Mouse (Mus musculus) urinary bladder, postnatal 4 days (tissue): Measurements from ENCODE around the gene Ttc28.
"Not testable (repeated sequence)": the region's sequence is repeated elsewhere in the genome, so short reads cannot be mapped to it uniquely, and the experiment has no call there.

ENCODE experiments used
- DNase-seq, 2 experiments: peaks; one replicate each; pipeline ENCODE4 v3.0.0; 2021 to 2022; ENCODE audit warnings: low spot score in 2 of 2

The Ttc28 gene

GRCm38 (mm10) chr5:111235131-111235530 lies 355.5 kb downstream of the Ttc28 start:
- no peak for DNase-seq

- DNase-seq, result no peak
Observed at GRCm38 (mm10) chr5:111237176-111237636, 357.6 kb downstream of the Ttc28 start.

- DNase-seq, result no peak
Observed at GRCm38 (mm10) chr5:111239223-111239622, 359.6 kb downstream of the Ttc28 start.

- DNase-seq, result no peak
Observed at GRCm38 (mm10) chr5:111243447-111244040, 363.9 kb downstream of the Ttc28 start.

- no peak for DNase-seq
Observed at GRCm38 (mm10) chr5:111244061-111244460, 364.5 kb downstream of the Ttc28 start.

DNA sequence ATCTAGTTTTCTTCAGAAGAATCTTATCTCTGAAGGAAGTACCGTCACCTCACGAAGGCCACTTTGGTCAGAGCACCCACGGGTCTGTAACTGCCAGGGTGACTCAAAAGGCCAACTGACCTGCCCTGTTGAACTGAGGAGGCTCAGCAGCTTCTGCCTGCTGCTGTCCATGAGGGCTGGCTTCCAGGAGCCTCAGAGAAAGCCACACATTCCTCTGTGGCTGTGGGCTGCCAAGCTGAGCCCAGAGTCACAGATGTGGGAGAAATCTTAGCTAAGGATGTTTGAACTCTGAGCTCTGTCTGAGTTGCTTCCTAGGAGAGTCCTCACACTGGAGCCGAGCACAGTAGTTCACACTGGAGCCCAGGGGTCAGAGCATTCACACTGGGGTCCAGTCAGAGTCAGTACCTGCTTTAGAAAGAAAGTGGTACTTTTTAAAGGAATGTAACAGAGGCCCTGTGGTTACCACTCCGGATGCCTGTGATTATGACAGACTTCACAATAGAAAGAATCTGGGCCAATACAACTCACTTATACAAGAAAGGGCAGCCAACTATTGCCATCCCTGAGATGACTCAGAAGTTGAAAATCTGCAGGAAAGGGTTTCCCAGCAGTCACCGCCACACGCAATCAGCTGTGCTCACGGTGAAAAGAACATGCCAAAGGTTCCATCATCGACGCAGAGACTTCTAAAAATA lies 368.1 kb downstream of the Ttc28 start:
- DNase-seq, result no peak

DNA sequence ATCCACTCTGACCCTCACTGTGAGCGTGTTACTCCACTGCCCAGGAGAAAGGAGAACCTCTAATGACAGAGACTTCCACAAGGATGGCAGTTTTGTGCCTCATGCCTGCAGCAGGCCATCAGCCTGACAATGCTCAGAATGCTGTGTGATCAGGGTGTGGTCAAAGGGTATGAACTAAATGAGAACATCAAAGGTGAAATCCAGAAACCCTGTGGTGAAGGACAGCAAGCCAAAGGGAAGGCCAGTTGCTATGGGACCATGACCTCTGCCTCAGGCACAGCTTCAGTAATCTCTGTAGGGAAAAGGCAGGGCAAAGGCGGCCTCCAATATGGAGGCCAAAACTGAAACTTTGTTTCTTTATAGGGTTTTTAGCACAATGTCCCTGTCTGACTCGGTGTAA lies 372.5 kb downstream of the Ttc28 start:
- DNase-seq, result no peak

GRCm38 (mm10) chr5:111254362-111254761 lies 374.8 kb downstream of the Ttc28 start:
- no peak for DNase-seq

GRCm38 (mm10) chr5:111254781-111255180 lies 375.2 kb downstream of the Ttc28 start:
- DNase-seq, result no peak

DNA sequence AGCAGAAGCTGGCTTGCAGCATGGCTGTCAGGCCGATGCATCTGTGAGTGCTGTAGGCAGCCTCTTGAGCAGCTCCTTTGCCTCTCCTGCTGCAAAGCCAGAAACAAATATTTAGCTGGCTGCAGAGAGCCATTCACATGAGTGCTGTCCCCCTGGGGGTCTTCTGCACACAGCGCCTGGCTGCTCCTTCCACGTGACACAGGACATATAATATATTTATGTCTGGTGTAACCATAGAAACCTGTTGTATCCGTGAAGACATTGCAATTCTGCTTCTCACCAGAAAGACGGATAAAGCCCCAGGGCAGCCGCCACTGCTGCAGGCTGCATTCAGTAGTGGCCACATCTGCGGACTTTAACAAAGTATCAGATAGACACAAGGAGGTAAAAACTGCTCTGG lies 376.6 kb downstream of the Ttc28 start:
- DNase-seq, result no peak

- peak; percentile 42 to 73 for DNase-seq
Observed at GRCm38 (mm10) chr5:111257127-111257526, 377.5 kb downstream of the Ttc28 start.

- DNase-seq, result not testable (repeated sequence)
Observed at GRCm38 (mm10) chr5:111261162-111261561, 381.6 kb downstream of the Ttc28 start.

DNA sequence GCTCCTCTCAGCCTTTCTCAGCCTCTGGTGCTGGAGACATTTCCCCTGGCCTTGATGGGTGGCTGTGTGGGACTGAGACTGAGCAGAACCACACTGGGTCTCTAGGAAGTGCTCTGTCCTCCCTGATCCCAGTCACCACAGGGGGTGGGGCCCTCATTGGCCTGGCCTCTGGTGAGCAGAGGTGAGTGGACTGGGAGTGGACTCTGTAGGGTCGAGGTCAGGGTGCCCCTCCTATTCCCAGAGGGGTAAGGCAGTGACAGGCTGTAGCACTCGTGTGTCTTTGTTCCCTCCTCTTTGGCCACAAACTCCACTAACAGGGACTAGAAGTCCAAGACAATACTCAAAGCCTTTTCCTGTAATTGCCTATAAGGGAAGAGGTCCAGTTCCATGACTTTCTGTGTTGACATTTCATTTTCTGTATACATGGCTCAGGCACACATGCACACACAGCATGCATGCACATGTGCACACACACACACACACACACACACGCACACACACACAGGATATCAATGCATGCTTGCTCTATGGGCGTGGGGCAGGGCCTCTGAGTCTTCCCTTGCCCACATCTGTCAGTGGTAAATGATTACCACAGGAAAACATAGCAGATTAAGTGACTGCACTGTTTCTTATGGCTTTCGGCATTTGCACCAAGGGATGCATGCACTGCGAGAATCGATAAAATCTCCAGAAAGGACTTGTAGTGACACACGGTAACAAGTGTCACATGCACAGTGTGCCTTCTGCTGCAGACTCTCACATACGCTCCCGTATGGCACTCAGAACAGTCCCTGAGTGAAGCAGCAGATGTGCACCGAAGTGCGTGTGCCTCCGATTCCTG lies 382.4 kb downstream of the Ttc28 start:
- DNase-seq, result no peak

DNA sequence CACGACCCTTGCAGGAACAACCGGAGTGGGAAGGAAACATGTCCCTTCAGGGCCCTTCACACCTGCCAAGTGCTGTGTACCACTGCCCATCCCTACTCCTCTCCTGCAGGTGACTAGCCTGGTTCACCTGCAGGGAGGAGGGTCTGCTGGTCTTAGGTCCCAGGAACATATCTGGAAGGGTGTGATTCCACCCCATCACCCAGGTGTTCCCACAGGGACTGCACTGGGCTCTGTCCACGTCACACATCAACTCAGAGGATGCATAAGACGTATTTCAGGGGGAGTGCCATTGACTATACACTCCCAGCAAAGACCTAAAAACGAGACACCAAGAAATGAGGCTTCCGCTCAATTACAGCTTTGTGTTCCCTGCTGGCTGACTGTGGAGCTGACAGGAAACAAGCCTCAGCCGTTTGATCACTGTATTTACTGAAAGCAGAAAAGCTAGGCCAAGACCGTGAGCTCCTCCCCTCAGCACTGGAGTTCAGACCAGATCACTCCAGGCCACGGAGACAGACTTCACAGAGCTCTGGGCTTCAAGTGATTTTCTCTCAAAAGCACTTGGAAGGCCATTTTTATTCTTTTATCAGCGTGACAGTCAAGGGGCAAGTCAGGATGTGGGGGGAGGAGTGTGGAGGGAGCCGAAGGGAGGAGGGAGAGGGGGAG lies 383.1 kb downstream of the Ttc28 start:
- DNase-seq, result no peak

DNA sequence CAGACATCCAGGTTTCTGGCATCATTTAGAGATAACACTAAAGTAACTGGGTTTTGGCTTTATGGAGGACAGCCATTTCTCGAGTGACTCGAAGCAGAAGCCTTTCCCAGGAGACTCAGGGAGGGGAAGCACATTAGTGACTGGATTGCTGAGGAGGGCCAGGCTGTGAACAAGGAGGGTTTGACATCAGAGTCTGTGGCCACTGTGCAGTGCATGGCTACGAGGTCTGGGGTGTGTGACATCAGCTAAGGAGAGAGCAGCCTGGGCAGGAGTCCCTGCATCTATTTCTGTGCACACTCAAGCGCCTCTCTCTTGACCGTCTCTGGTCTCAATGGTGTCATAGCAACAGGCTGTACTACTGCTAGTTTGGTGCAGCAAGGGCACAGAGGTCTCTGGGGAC lies 383.8 kb downstream of the Ttc28 start:
- DNase-seq, result no peak

- DNase-seq, result no peak
Observed at GRCm38 (mm10) chr5:111264488-111264887, 384.9 kb downstream of the Ttc28 start.

GRCm38 (mm10) chr5:111266658-111267057 lies 387.1 kb downstream of the Ttc28 start:
- DNase-seq, result no peak

DNA sequence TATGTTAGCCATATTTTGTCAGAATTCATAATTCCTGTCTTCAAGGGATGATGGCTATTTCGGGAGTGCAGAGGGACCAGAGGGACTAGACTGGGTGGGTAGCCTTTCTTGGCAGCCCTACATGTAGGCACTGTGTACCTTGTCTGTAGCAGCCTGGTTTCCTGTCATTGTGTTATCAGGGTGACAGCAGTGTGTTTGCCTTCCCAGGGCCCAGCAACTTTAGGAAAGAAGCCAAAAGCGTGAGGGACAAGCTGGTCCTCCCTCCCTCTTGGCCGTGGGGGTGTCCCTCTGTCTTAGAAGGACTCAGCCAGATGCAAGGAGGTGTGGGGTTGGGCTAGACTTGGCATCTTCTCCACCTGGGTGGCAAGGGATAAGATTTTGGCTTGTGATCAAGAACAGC lies 387.5 kb downstream of the Ttc28 start:
- no peak for DNase-seq

- no peak for DNase-seq
Observed at GRCm38 (mm10) chr5:111268852-111269251, 389.2 kb downstream of the Ttc28 start.

DNA sequence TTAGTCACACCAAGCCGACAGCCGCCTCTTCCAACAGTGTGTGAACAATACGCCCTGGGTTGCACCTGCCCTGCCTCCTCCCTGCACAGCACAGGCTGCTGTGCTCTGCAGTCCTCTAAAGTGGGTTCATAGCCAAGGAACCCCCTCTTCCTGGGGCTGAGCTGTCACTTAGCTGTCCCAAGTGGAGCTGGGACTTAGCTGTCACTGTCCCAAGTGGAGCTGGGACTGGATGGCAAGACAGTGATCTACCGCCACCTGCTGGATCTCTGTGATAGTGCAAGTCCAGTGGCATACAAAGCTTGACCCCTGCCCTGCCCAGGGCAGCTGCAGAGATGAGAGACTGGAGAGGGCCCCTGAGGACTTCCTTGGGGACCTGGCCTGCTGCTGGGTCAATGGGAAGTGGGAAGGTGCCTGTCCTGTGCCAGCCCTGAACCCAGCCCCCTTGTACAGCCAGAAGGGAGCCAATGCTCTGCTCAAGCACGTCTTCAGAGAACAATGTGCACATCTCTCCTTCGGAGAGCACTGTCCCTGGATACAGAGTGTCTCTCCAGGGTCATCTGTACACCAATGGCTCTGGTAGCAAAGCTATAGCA lies 390.1 kb downstream of the Ttc28 start:
- peak; percentile 39 to 82 for DNase-seq

DNA sequence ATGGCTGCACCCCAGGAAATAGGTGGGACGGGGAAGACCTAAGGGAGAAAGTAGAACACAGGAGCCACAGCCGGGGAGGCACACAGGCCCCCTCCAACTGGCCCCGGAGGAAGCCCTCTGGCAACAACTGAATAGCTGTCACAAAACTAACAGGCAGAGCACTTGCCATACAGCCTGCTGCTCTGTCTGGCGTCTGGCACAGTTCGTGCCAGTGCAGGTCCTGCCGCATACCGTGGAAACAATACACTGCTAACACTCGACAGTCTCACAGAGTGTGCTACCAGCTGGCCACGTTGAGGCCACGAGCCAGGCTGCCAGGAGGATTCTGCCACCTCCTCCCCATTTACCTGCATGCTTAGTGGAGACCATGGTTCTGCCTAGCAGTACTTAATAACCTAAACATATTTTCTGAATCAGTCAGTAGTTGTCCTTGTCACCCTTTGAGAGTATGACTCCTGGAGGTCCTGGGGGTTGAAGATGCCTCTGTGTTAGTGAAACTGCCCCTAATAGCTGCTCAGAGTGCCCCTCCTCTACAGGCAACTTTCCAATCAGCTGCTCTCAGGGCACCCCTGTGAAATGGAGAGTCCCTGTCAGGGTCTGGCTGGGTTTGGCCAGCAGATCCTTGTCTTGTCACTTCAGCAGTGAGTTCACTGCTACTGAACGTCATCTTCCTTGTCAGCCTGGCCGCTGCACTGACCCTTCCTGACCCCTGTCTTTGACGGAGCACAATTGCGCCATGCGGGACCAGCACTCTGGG lies 390.8 kb downstream of the Ttc28 start:
- no peak for DNase-seq
